Mouse (Mus musculus) NIH3T3 (cell line): ENCODE measurements around the gene Tnfrsf12a.
A peak's percentile ranks its signal among the peaks of the same experiment; 100 is the strongest.

ENCODE experiments used
- DNase-seq: peaks from one replicate; pipeline ENCODE4 v3.0.0-alpha.2; 2012; ENCODE audit warnings: low read depth

Gene Tnfrsf12a

GRCm38 (mm10) chr17:23677236-23677679 lies at the start of gene Tnfrsf12a:
TSS of gene Tnfrsf12a (minus strand) at chr17:23677468.
- DNase-seq: peak; percentile 95

- peak; percentile 45 for DNase-seq
Observed at GRCm38 (mm10) chr17:23726758-23727142, 49.5 kb upstream of the Tnfrsf12a start.

GRCm38 (mm10) chr17:23725999-23726757 lies 48.9 kb upstream of the Tnfrsf12a start, which contains the start of gene Pkmyt1:
TSS of gene Pkmyt1 (plus strand) at chr17:23726336.
- peak; percentile 98 for DNase-seq

GRCm38 (mm10) chr17:23725477-23725876 lies 48.2 kb upstream of the Tnfrsf12a start:
- DNase-seq: peak; percentile 39

- no peak for DNase-seq
Observed at GRCm38 (mm10) chr17:23722376-23723125, 45.3 kb upstream of the Tnfrsf12a start, which contains the start of gene 1520401A03Rik. TSS of gene 1520401A03Rik (minus strand) at chr17:23722783.

- DNase-seq: no peak
Observed at GRCm38 (mm10) chr17:23721886-23722285, 44.6 kb upstream of the Tnfrsf12a start.

- no peak for DNase-seq
Observed at GRCm38 (mm10) chr17:23719455-23719854, 42.2 kb upstream of the Tnfrsf12a start.

- DNase-seq: no peak
Observed at GRCm38 (mm10) chr17:23717003-23717402, 39.7 kb upstream of the Tnfrsf12a start.

- peak; percentile 90 for DNase-seq
Observed at GRCm38 (mm10) chr17:23706212-23706611, 28.9 kb upstream of the Tnfrsf12a start.

- DNase-seq: no peak
Observed at GRCm38 (mm10) chr17:23705525-23706104, 28.3 kb upstream of the Tnfrsf12a start.

- peak; percentile 76 for DNase-seq
Observed at GRCm38 (mm10) chr17:23704741-23705140, 27.5 kb upstream of the Tnfrsf12a start.

GRCm38 (mm10) chr17:23703301-23703700 lies 26.0 kb upstream of the Tnfrsf12a start:
- no peak for DNase-seq

- peak; percentile 96 for DNase-seq
Observed at GRCm38 (mm10) chr17:23700079-23700478, 22.8 kb upstream of the Tnfrsf12a start.

GRCm38 (mm10) chr17:23699131-23700077 lies 22.1 kb upstream of the Tnfrsf12a start:
- DNase-seq: peak; percentile 70

GRCm38 (mm10) chr17:23695801-23696200 lies 18.5 kb upstream of the Tnfrsf12a start:
- DNase-seq: no peak

- peak; percentile 66 for DNase-seq
Observed at GRCm38 (mm10) chr17:23694491-23694890, 17.2 kb upstream of the Tnfrsf12a start.

GRCm38 (mm10) chr17:23683856-23684672 lies 6.8 kb upstream of the Tnfrsf12a start, which contains the start of gene Cldn9:
TSS of gene Cldn9 (minus strand) at chr17:23684026.
- no peak for DNase-seq

- DNase-seq: peak; percentile 82
Observed at GRCm38 (mm10) chr17:23683226-23683625, 6.0 kb upstream of the Tnfrsf12a start.

- DNase-seq: no peak
Observed at GRCm38 (mm10) chr17:23682530-23682929, 5.3 kb upstream of the Tnfrsf12a start.

- no peak for DNase-seq
Observed at GRCm38 (mm10) chr17:23682092-23682491, 4.8 kb upstream of the Tnfrsf12a start.
